Comparison of ENCODE assay signal across 17 mouse cellular contexts in genomic region chr1:161183677-161184076, GRCm38 (mm10). TPM values are rescaled to one million over a fixed set of nuclear protein-coding genes. Genes with fewer than 3 reads are reported as not detected.
DNase-seq lines count a peak whose midpoint lies in the region; ATAC-seq lines count a peak whose summit lies in the region.
"Had no signal": no experiment of that assay in that cellular context is flagged by ENCODE, and none has a peak within 500 bp of the region (broad histone marks: within the 10 kb centered on the region; RNA-seq: fewer than 3 reads in every experiment).

No protein-coding gene starts in this region.

- H3K36me3 ChIP-seq in hindbrain, embryonic 11.5 days (ENCODE audit: control insufficient read depth, insufficient read depth, low read length), result no peaks in the 10 kb centered on the region
- no peaks in the 10 kb centered on the region for H3K36me3 ChIP-seq in hindbrain, embryonic 14.5 days (replicated peaks; ENCODE audit: control insufficient read depth, insufficient read depth)
- no peaks in the 10 kb centered on the region for H3K36me3 ChIP-seq in embryonic facial prominence, embryonic 13.5 days
- no peaks in the 10 kb centered on the region for H3K36me3 ChIP-seq in limb, embryonic 15.5 days
- no peaks in the 10 kb centered on the region for H3K36me3 ChIP-seq in forebrain, embryonic 10.5 days (replicated peaks)
- H3K36me3 ChIP-seq: liver, embryonic 12.5 days; neural tube, embryonic 12.5 days had no signal

- H3K4me2 ChIP-seq in hindbrain, embryonic 11.5 days (replicated peaks; ENCODE audit: low read depth, low read length), result no peak overlapping the region
- H3K4me2 ChIP-seq in hindbrain, embryonic 14.5 days (replicated peaks), result no peak overlapping the region
- peak overlapping the region; percentile 50 for H3K4me2 ChIP-seq in embryonic facial prominence, embryonic 13.5 days
- H3K4me2 ChIP-seq in limb, embryonic 15.5 days, result 0 out of 2 replicates have a peak overlapping the region, but pooled peaks have one; percentile 3
- H3K4me2 ChIP-seq: liver, embryonic 12.5 days; neural tube, embryonic 12.5 days had no signal

- H3K27me3 ChIP-seq in hindbrain, embryonic 11.5 days (ENCODE audit: control insufficient read depth, insufficient read depth, low read length), result no peaks in the 10 kb centered on the region
- no peaks in the 10 kb centered on the region for H3K27me3 ChIP-seq in hindbrain, embryonic 14.5 days (ENCODE audit: control insufficient read depth, insufficient read depth, low read length)
- no peaks in the 10 kb centered on the region for H3K27me3 ChIP-seq in embryonic facial prominence, embryonic 13.5 days
- no peaks in the 10 kb centered on the region for H3K27me3 ChIP-seq in limb, embryonic 15.5 days
- no peaks in the 10 kb centered on the region for H3K27me3 ChIP-seq in forebrain, embryonic 10.5 days (ENCODE audit: poor library complexity, severe bottlenecking)
- H3K27me3 ChIP-seq: liver, embryonic 12.5 days; neural tube, embryonic 12.5 days had no signal

- no peak for ATAC-seq in hindbrain, embryonic 11.5 days (ENCODE audit: low FRiP score)
- no peak for ATAC-seq in hindbrain, embryonic 14.5 days (ENCODE audit: low FRiP score)
- no peak for ATAC-seq in embryonic facial prominence, embryonic 13.5 days (ENCODE audit: insufficient number of reproducible peaks, insufficient read depth, low FRiP score, low TSS enrichment, low read depth)
- no peak for ATAC-seq in limb, embryonic 15.5 days (ENCODE audit: insufficient number of reproducible peaks, low FRiP score, low TSS enrichment, low read depth)
- ATAC-seq: liver, embryonic 12.5 days had no signal

- 62% methylated on average over 9 of the region's 9 CpGs for WGBS in hindbrain, embryonic 11.5 days
- 80% methylated on average over 9 of the region's 9 CpGs for WGBS in hindbrain, embryonic 14.5 days
- WGBS in embryonic facial prominence, embryonic 13.5 days, result 18% methylated on average over 9 of the region's 9 CpGs
- WGBS in limb, embryonic 15.5 days, result 55% methylated on average over 9 of the region's 9 CpGs
- WGBS in forebrain, embryonic 10.5 days, result 72% methylated on average over 9 of the region's 9 CpGs

- no peak overlapping the region for H3K27ac ChIP-seq in hindbrain, embryonic 11.5 days (ENCODE audit: low read depth, low read length)
- no peak overlapping the region for H3K27ac ChIP-seq in hindbrain, embryonic 14.5 days
- no peak overlapping the region for H3K27ac ChIP-seq in embryonic facial prominence, embryonic 13.5 days
- no peak overlapping the region for H3K27ac ChIP-seq in limb, embryonic 15.5 days
- no peak overlapping the region for H3K27ac ChIP-seq in forebrain, embryonic 10.5 days
- H3K27ac ChIP-seq: liver, embryonic 12.5 days; neural tube, embryonic 12.5 days had no signal

- H3K9ac ChIP-seq in hindbrain, embryonic 11.5 days (ENCODE audit: low read depth, low read length), result no peak overlapping the region
- no peak overlapping the region for H3K9ac ChIP-seq in hindbrain, embryonic 14.5 days
- 0 out of 2 replicates have a peak overlapping the region, but pooled peaks have one; percentile 32 for H3K9ac ChIP-seq in embryonic facial prominence, embryonic 13.5 days
- H3K9ac ChIP-seq in limb, embryonic 15.5 days, result no peak overlapping the region
- H3K9ac ChIP-seq: liver, embryonic 12.5 days; neural tube, embryonic 12.5 days had no signal

- DNase-seq in hindbrain, embryonic 11.5 days (ENCODE audit: low spot score), result peak; percentile 10
- DNase-seq in hindbrain, embryonic 14.5 days (ENCODE audit: low spot score), result no peak
- peak; percentile 19 for DNase-seq in MN1 (ENCODE audit: low spot score)
- DNase-seq in urinary bladder, postnatal 36 days (ENCODE audit: low spot score in 2 of 2), result no peak
- no peak for DNase-seq in forebrain, embryonic 10.5 days (ENCODE audit: extremely low spot score, low spot score)
- no peak for DNase-seq in cerebellum, postnatal 4 days (ENCODE audit: low spot score in 2 of 2)
- DNase-seq: cerebellum, postnatal 25 days; heart, postnatal 4 days; kidney, adult 8-10 months; layer of hippocampus, adult 9-11 months; lung, postnatal 10 days; midbrain, embryonic 14.5 days; retina, postnatal 1 day had no signal

- H3K4me1 ChIP-seq in hindbrain, embryonic 11.5 days (replicated peaks; ENCODE audit: control insufficient read depth, insufficient read depth, low read length), result no peaks in the 10 kb centered on the region
- no peaks in the 10 kb centered on the region for H3K4me1 ChIP-seq in hindbrain, embryonic 14.5 days (replicated peaks; ENCODE audit: control insufficient read depth, insufficient read depth, low read length)
- H3K4me1 ChIP-seq in embryonic facial prominence, embryonic 13.5 days, result peaks cover 9% of the 10 kb centered on the region
- no peaks in the 10 kb centered on the region for H3K4me1 ChIP-seq in limb, embryonic 15.5 days
- H3K4me1 ChIP-seq in forebrain, embryonic 10.5 days, result 0 out of 2 replicates have a peak, but pooled peaks cover 4% of the 10 kb centered on the region
- H3K4me1 ChIP-seq: neural tube, embryonic 12.5 days had no signal

- no peak overlapping the region for H3K4me3 ChIP-seq in hindbrain, embryonic 11.5 days (ENCODE audit: low read depth, low read length)
- no peak overlapping the region for H3K4me3 ChIP-seq in hindbrain, embryonic 14.5 days (replicated peaks; ENCODE audit: low read length)
- H3K4me3 ChIP-seq in embryonic facial prominence, embryonic 13.5 days, result peak overlapping the region; percentile 21; the same call in 1 of the 2 replicates
- H3K4me3 ChIP-seq in limb, embryonic 15.5 days, result no peak overlapping the region
- H3K4me3 ChIP-seq in forebrain, embryonic 10.5 days, result no peak overlapping the region
- H3K4me3 ChIP-seq: liver, embryonic 12.5 days; neural tube, embryonic 12.5 days had no signal

- H3K9me3 ChIP-seq in hindbrain, embryonic 11.5 days (ENCODE audit: control insufficient read depth, low read length), result no peaks in the 10 kb centered on the region
- no peaks in the 10 kb centered on the region for H3K9me3 ChIP-seq in hindbrain, embryonic 14.5 days (ENCODE audit: control insufficient read depth, low read length)
- H3K9me3 ChIP-seq in embryonic facial prominence, embryonic 13.5 days, result peaks cover 11% of the 10 kb centered on the region; the same call in 1 of the 2 replicates
- H3K9me3 ChIP-seq in limb, embryonic 15.5 days, result no peaks in the 10 kb centered on the region
- 0 out of 2 replicates have a peak, but pooled peaks cover 4% of the 10 kb centered on the region for H3K9me3 ChIP-seq in forebrain, embryonic 10.5 days
- H3K9me3 ChIP-seq: liver, embryonic 12.5 days; neural tube, embryonic 12.5 days had no signal

RNA-seq across cellular contexts. Expression of gene Tex50, which starts 24.6 kb away (rescaled TPM):
- not detected in 2 replicates for polyA plus RNA-seq in hindbrain, embryonic 11.5 days (2014; fragmentation: Nextera tagmentation; extraction: Ambion mirVana)
- 0.59 and 0.66 TPM in 2 replicates for polyA plus RNA-seq in hindbrain, embryonic 14.5 days (2014; fragmentation: Nextera tagmentation; extraction: Ambion mirVana)
- 0.59 and 0.63 TPM in 2 replicates for polyA plus RNA-seq in embryonic facial prominence, embryonic 13.5 days (2015; fragmentation: Nextera tagmentation; extraction: Ambion mirVana)
- not detected in 2 replicates for polyA plus RNA-seq in limb, embryonic 15.5 days (2015; fragmentation: Nextera tagmentation; extraction: Ambion mirVana)
- 0.16 and 0.47 TPM in 2 replicates for polyA plus RNA-seq in forebrain, embryonic 10.5 days (2016; fragmentation: Nextera tagmentation; extraction: Ambion mirVana)
- polyA plus RNA-seq: liver, embryonic 12.5 days had no signal

RNA-seq across cellular contexts. Expression of gene Ankrd45, which starts 41.2 kb away (rescaled TPM):
- 4.6 and 5.9 TPM in 2 replicates for polyA plus RNA-seq in hindbrain, embryonic 11.5 days (2014; fragmentation: Nextera tagmentation; extraction: Ambion mirVana)
- polyA plus RNA-seq in hindbrain, embryonic 14.5 days (2014; fragmentation: Nextera tagmentation; extraction: Ambion mirVana), result 25.1 and 29.8 TPM in 2 replicates
- polyA plus RNA-seq in embryonic facial prominence, embryonic 13.5 days (2015; fragmentation: Nextera tagmentation; extraction: Ambion mirVana), result 4.6 and 5.0 TPM in 2 replicates
- polyA plus RNA-seq in limb, embryonic 15.5 days (2015; fragmentation: Nextera tagmentation; extraction: Ambion mirVana), result 0.70 and 1.7 TPM in 2 replicates
- 8.8 and 8.9 TPM in 2 replicates for polyA plus RNA-seq in forebrain, embryonic 10.5 days (2016; fragmentation: Nextera tagmentation; extraction: Ambion mirVana)
- polyA plus RNA-seq: liver, embryonic 12.5 days had no signal

RNA-seq across cellular contexts. Expression of gene Klhl20, which starts 52.4 kb away (rescaled TPM):
- 22.5 and 24.2 TPM in 2 replicates for polyA plus RNA-seq in hindbrain, embryonic 11.5 days (2014; fragmentation: Nextera tagmentation; extraction: Ambion mirVana)
- 20.3 and 23.2 TPM in 2 replicates for polyA plus RNA-seq in hindbrain, embryonic 14.5 days (2014; fragmentation: Nextera tagmentation; extraction: Ambion mirVana)
- polyA plus RNA-seq in embryonic facial prominence, embryonic 13.5 days (2015; fragmentation: Nextera tagmentation; extraction: Ambion mirVana), result 18.1 and 23.1 TPM in 2 replicates
- 17.3 and 17.9 TPM in 2 replicates for polyA plus RNA-seq in limb, embryonic 15.5 days (2015; fragmentation: Nextera tagmentation; extraction: Ambion mirVana)
- 14.0 and 15.3 TPM in 2 replicates for polyA plus RNA-seq in forebrain, embryonic 10.5 days (2016; fragmentation: Nextera tagmentation; extraction: Ambion mirVana)

Comparison
In these comparisons a context has a peak if more than half of its experiments do, and no peak if none do; other contexts are left out.
1. DNase-seq: peak in hindbrain, embryonic 11.5 days (single experiment) and MN1 (single experiment); none in hindbrain, embryonic 14.5 days (single experiment), urinary bladder, postnatal 36 days (0 of 2), forebrain, embryonic 10.5 days (single experiment) and cerebellum, postnatal 4 days (0 of 2).
2. H3K4me2 ChIP-seq: peak in embryonic facial prominence, embryonic 13.5 days (single experiment) and limb, embryonic 15.5 days (single experiment); none in hindbrain, embryonic 11.5 days (single experiment) and hindbrain, embryonic 14.5 days (single experiment).